Mouse (Mus musculus) intestine, postnatal 0 days (tissue): ENCODE results near the gene Upk3b. TPM values are rescaled to one million over a fixed set of nuclear protein-coding genes. Genes with fewer than 3 reads are reported as not detected.

Experiments used
- ATAC-seq: fragments of 200-750 bp; cut with Nextera tagmentation; 2 replicates; pipeline ENCODE4 v1.8.0; 2017; ENCODE audit warnings: mild to moderate bottlenecking, moderate TSS enrichment, moderate library complexity
- H3K27ac ChIP-seq: fragments of 300-500 bp; sonication (generic); 2 replicates; pipeline ENCODE4 v1.5.1; 2014; ENCODE audit warnings: mild to moderate bottlenecking, low read depth, low read length, moderate library complexity
- H3K27me3 ChIP-seq: fragments of 300-500 bp; sonication (generic); replicated peaks from 2 replicates; pipeline ENCODE4 v1.6.1; 2014; ENCODE audit warnings: low read length, mixed read lengths; ENCODE audit not compliant: control insufficient read depth, insufficient read depth
- H3K36me3 ChIP-seq: fragments of 300-500 bp; sonication (generic); 2 replicates; pipeline ENCODE4 v1.6.1; 2014; ENCODE audit warnings: mild to moderate bottlenecking, moderate library complexity; ENCODE audit not compliant: control insufficient read depth, insufficient read depth
- H3K4me1 ChIP-seq: fragments of 300-500 bp; sonication (generic); replicated peaks from 2 replicates; pipeline ENCODE4 v1.6.1; 2014; ENCODE audit warnings: antibody characterized with exemption, low read length, mixed read lengths; ENCODE audit not compliant: control insufficient read depth, insufficient read depth
- H3K4me2 ChIP-seq: fragments of 300-500 bp; sonication (generic); replicated peaks from 2 replicates; pipeline ENCODE4 v1.6.1; 2014; ENCODE audit warnings: low read depth, mild to moderate bottlenecking, moderate library complexity
- H3K4me3 ChIP-seq: fragments of 300-500 bp; sonication (generic); 2 replicates; pipeline ENCODE4 v1.5.1; 2014; ENCODE audit warnings: low read depth, low read length
- H3K9ac ChIP-seq: fragments of 300-500 bp; sonication (generic); 2 replicates; pipeline ENCODE4 v1.6.1; 2014; ENCODE audit warnings: mild to moderate bottlenecking, low read depth, low read length
- H3K9me3 ChIP-seq: fragments of 300-500 bp; sonication (generic); 2 replicates; pipeline ENCODE4 v1.6.1; 2016; ENCODE audit warnings: mixed run types; ENCODE audit not compliant: control insufficient read depth
- CTCF ChIP-seq: sonication (generic); IDR thresholded peaks from 2 replicates; pipeline ENCODE4 v1.5.1; 2016; ENCODE audit warnings: low read depth, mild to moderate bottlenecking, control low read depth, antibody characterized with exemption, moderate library complexity
- WGBS: fragments of 180-500 bp; shearing (Covaris S2); extraction: QIAGEN DNeasy Blood & Tissue Kit; methylation state at CpG from one replicate; pipeline ENCODE4 v1.1.7; 2014; 5-methylcytosine and 5-hydroxymethylcytosine counted together
- polyA plus RNA-seq: library from polyadenylated mRNA; unstranded; fragments of >200 nt; fragmentation: Nextera tagmentation; extraction: Ambion mirVana; gene quantifications from 2 replicates; pipeline ENCODE4 v1.2.1, GENCODE M21; 2015

Upk3b gene
- polyA plus RNA-seq, 1 experiment from 2014 or later, result 18.3 TPM

GRCm38 (mm10) chr5:136015586-136015985 is 22.7 kb upstream of the Upk3b start:
- Histone ChIP-seq H3K4me2 (no peak overlapping the region), H3K27ac (no peak overlapping the region), H3K4me3 (no peak overlapping the region), H3K9ac (no peak overlapping the region), H3K36me3 (peaks cover 25% of the 10 kb centered on the region), H3K27me3 (no peaks in the 10 kb centered on the region), H3K9me3 (no peaks in the 10 kb centered on the region), H3K4me1 (no peaks in the 10 kb centered on the region)
- WGBS, result 76% methylated on average over 10 of the region's 10 CpGs
- ATAC-seq, result no peak
- no peak for TF ChIP-seq CTCF

- no peak for TF ChIP-seq CTCF
- Histone ChIP-seq H3K4me1 (no peaks in the 10 kb centered on the region), H3K9ac (no peak overlapping the region), H3K27ac (no peak overlapping the region), H3K4me2 (no peak overlapping the region), H3K36me3 (peaks cover 24% of the 10 kb centered on the region), H3K9me3 (no peaks in the 10 kb centered on the region), H3K27me3 (no peaks in the 10 kb centered on the region), H3K4me3 (no peak overlapping the region)
- ATAC-seq, result no peak
- 63% methylated on average over 10 of the region's 10 CpGs for WGBS
These were observed 22.1 kb upstream of the Upk3b start for GRCm38 (mm10) chr5:136016014-136016876.

- Histone ChIP-seq H3K4me1 (no peaks in the 10 kb centered on the region), H3K27me3 (no peaks in the 10 kb centered on the region), H3K27ac (no peak overlapping the region), H3K4me3 (no peak overlapping the region), H3K4me2 (no peak overlapping the region), H3K36me3 (peaks cover 13% of the 10 kb centered on the region), H3K9me3 (no peaks in the 10 kb centered on the region), H3K9ac (no peak overlapping the region)
- TF ChIP-seq CTCF, result no peak
- ATAC-seq, result no peak
- 82% methylated on average over 6 of the region's 6 CpGs for WGBS
These were observed 21.0 kb upstream of the Upk3b start for GRCm38 (mm10) chr5:136017262-136017661.

- Histone ChIP-seq H3K4me3 (no peak overlapping the region), H3K4me1 (no peaks in the 10 kb centered on the region), H3K36me3 (peaks cover 7% of the 10 kb centered on the region; the same call in 1 of the 2 replicates), H3K27ac (no peak overlapping the region), H3K27me3 (no peaks in the 10 kb centered on the region), H3K4me2 (no peak overlapping the region), H3K9me3 (no peaks in the 10 kb centered on the region), H3K9ac (no peak overlapping the region)
- no peak for TF ChIP-seq CTCF
- WGBS, result 79% methylated on average over 2 of the region's 2 CpGs
- ATAC-seq, result no peak
These were observed 19.6 kb upstream of the Upk3b start for GRCm38 (mm10) chr5:136018726-136019125.

GRCm38 (mm10) chr5:136019907-136020306 is 18.4 kb upstream of the Upk3b start:
- WGBS, result 32% methylated on average over 1 of the region's 1 CpGs
- peak; percentile 45 for ATAC-seq
- H3K27ac ChIP-seq, result no peak overlapping the region

GRCm38 (mm10) chr5:136025712-136026111 is 12.6 kb upstream of the Upk3b start:
- ATAC-seq, result no peak

More at GRCm38 (mm10) chr5:136019907-136020306, 18.4 kb upstream of the Upk3b start:
- peaks cover 10% of the 10 kb centered on the region; the same call in 1 of the 2 replicates for H3K36me3 ChIP-seq
- no peak overlapping the region for H3K9ac ChIP-seq
- H3K4me1 ChIP-seq, result no peaks in the 10 kb centered on the region
- no peak overlapping the region for H3K4me2 ChIP-seq
- no peaks in the 10 kb centered on the region for H3K9me3 ChIP-seq
- H3K27me3 ChIP-seq, result no peaks in the 10 kb centered on the region
- no peak for TF ChIP-seq CTCF
- H3K4me3 ChIP-seq, result no peak overlapping the region

More at GRCm38 (mm10) chr5:136025712-136026111, 12.6 kb upstream of the Upk3b start:
- Histone ChIP-seq H3K27me3 (no peaks in the 10 kb centered on the region), H3K4me1 (no peaks in the 10 kb centered on the region), H3K9ac (no peak overlapping the region), H3K9me3 (no peaks in the 10 kb centered on the region), H3K4me3 (no peak overlapping the region), H3K27ac (no peak overlapping the region), H3K36me3 (peaks cover 38% of the 10 kb centered on the region), H3K4me2 (no peak overlapping the region)
- TF ChIP-seq CTCF, result no peak
- 82% methylated on average over 3 of the region's 3 CpGs for WGBS
